ENCODE assay signal across 16 mouse cellular contexts in genomic region chr11:29248386-29248785, GRCm38 (mm10).
"Had no signal": no experiment of that assay in that cellular context is flagged by ENCODE, and none has a peak within 500 bp of the region (broad histone marks: within the 10 kb centered on the region; RNA-seq: fewer than 3 reads in every experiment).

No protein-coding gene starts in this region.

- H3K9me3 ChIP-seq: neural tube, embryonic 12.5 days; neural tube, embryonic 13.5 days; neural tube, embryonic 15.5 days; stomach, embryonic 15.5 days had no signal

- H3K27me3 ChIP-seq: neural tube, embryonic 12.5 days; neural tube, embryonic 15.5 days; stomach, embryonic 15.5 days had no signal

- DNase-seq: retina, postnatal 1 day; right cerebral cortex, adult 18-20 months; right cerebral cortex, postnatal 14 days; right cerebral cortex, postnatal 25 days; spleen, adult 18-20 months; thymus, adult 18-20 months; thymus, adult 2 months; thymus, postnatal 14 days; thymus, postnatal 25 days; thymus, postnatal 36 days; thymus, postnatal 4 days had no signal

- H3K27ac ChIP-seq: neural tube, embryonic 12.5 days; stomach, embryonic 15.5 days; stomach, postnatal 0 days had no signal

- H3K4me1 ChIP-seq: stomach, embryonic 15.5 days had no signal

- H3K36me3 ChIP-seq: neural tube, embryonic 12.5 days; stomach, embryonic 15.5 days had no signal
